Mouse (Mus musculus) brain, embryonic 14.5 days (tissue): ENCODE results near the gene Rdh9. TPM values are rescaled to one million over a fixed set of nuclear protein-coding genes. Genes with fewer than 3 reads are reported as not detected.

Experiments
- DNase-seq: peaks from one replicate; pipeline ENCODE4 v3.0.0-alpha.2; 2011; ENCODE audit warnings: low read depth
- CTCF ChIP-seq: fragments of 200-500 bp; IDR thresholded peaks from 2 replicates; pipeline ENCODE4 v1.5.1; 2012; ENCODE audit warnings: inconsistent platforms, mild to moderate bottlenecking, moderate library complexity, borderline replicate concordance; ENCODE audit not compliant: insufficient read depth, insufficient read length; ENCODE audit errors: extremely low read depth
- POLR2A ChIP-seq: fragments of 200-500 bp; IDR thresholded peaks from 2 replicates; pipeline ENCODE4 v1.6.1; 2012; ENCODE audit warnings: mild to moderate bottlenecking, inconsistent platforms, borderline replicate concordance; ENCODE audit not compliant: poor library complexity, insufficient read depth, insufficient read length, severe bottlenecking; ENCODE audit errors: extremely low read depth
- polyA plus RNA-seq: library from polyadenylated mRNA; depleted of rRNA; stranded (reverse); fragments of >200 nt; gene quantifications from 2 replicates; pipeline ENCODE4 v1.2.3, GENCODE M21; 2012; rRNA removed

The Rdh9 gene
- polyA plus RNA-seq, result 0.05 and 0.34 TPM in 2 replicates

GRCm38 (mm10) chr10:127776011-127776410, at the start of gene Rdh9:
Rdh9 (plus strand) TSS chr10:127776386.
- DNase-seq, result no peak
- no peak for TF ChIP-seq CTCF
- TF ChIP-seq POLR2A, result no peak

DNA sequence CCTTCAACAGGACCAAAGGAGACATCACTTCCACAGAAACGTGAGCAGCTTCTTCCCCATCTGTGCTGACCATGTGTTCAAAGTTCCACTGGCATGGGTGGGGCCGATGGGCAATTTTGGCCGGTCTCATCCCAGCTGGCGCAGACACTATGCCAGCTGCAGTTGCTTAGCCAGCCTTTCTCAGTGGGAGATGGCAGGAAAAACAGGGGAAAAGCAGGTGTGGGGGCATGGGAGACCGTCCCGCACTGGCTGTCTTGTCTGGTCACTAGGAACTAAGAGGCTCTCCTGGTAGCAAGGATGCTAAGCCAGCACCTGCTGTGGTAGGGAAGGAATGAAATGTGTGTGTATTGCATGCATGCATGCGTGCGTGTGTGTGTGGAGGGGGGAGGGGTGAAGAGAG, 47.7 kb upstream of the Rdh9 start:
- DNase-seq, result peak; percentile 26
- no peak for TF ChIP-seq CTCF

DNA sequence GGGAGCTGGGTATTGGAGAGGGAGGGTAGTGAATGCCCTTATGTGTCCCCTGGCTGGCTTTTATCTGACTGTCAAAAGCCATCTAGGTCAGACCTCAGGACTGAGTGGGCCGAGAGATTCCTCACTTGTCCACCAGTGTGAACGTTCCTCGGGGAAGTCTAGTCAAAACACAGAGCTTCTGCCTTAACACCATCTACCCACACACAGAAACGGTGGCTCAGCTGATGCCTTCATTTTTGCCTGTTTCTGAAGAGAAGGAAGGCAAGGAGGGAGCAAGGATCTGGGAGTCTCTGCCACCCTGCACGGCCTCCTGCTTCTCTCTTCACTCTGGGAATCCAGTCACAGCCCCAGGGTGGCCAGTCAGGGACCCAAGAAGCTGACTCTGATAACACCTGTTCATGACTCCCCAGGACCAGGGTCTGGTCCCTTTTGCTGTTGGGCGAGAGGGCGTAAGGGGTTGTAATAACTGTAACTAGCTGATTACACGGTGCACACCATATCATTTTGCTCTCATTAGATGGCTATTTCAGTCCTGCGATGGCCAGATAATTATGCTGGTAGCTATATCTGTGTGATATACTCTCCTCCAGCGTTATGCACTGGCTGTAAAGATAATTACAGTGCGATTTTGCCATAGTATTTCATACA, 45.8 kb upstream of the Rdh9 start:
- DNase-seq, result no peak
- TF ChIP-seq CTCF (no peak), POLR2A (no peak)

DNA sequence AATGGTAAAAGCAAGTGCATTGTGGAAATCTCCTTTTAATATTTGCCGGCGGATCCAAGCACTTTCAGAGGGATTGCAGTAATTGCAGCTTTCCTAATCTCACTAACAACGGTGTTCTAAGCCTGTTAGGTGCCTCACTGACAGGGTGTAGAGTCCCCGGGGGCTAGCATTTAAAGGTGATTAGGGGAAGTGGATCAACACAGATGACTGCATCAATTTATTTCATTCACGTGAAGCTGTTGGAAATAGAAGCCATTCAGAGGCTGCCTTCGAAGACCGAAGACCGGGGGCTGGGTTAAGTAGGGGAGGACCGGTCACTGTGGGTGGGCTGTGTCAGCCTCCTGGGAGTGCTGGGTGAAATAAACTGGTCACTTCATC, 45.3 kb upstream of the Rdh9 start:
- TF ChIP-seq CTCF, result no peak
- TF ChIP-seq POLR2A, result no peak
- peak; percentile 67 for DNase-seq

DNA sequence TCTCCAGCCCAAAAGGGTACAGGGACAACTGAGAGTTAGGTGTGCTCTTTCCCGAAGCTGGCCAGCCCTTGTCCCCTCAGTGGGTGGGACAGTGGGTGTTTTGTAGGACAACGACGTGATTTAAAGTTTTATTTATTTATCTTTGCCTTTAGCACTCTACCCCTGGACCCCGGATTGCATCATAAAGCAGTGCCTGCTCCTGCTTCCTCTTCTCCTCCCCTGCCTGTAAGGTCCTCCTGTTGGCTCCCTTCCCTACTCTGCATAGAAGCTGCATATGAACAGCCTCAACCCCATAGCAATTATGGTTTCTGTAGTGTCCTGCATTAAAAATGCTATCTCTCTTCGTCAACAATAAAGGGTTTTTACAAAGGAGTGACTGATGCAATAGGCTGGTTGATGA, 44.8 kb upstream of the Rdh9 start:
- TF ChIP-seq POLR2A, result no peak
- no peak for TF ChIP-seq CTCF
- DNase-seq, result no peak

DNA sequence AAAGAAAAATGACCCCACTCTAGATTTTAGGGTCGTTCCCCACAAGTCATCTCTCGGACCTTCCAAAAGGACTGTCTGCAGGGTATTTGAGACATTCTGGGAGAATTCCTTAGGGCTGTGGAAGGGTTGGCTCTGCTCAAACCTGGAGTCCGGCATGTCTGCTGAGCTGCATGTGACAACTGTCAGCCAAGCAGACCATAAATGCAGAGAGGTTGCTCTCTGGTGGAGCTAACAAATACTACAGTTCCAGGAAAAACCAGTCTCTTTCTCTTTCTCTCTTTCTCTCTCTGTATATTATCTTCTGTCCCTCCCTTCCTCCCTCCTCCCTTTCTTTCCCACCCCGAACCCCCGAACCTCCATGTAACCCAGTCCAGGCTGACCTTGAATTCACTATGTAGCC, 41.8 kb upstream of the Rdh9 start:
- peak; percentile 65 for DNase-seq
- no peak for TF ChIP-seq POLR2A
- peak; percentile 62 for TF ChIP-seq CTCF

DNA sequence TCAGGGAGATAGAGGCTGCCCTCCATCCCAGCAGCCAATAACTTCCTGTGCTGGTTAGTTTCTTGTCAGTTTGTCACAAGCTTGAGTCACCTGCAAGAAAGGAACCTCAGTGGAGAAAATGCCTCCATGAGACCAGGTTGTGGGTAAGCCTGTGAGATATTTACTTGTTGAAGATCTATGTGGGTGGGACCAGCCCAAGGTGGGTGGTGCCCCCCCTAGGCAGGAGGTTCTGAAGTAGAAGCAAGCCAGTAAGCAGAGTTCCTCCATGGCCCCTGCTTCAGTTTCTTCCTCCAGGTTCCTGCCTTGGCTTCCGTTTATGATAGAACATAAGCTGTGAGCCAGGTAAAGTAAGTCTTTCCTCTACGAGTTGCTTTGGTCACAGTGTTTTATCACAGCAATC, 39.9 kb upstream of the Rdh9 start:
- no peak for TF ChIP-seq CTCF
- TF ChIP-seq POLR2A, result no peak
- DNase-seq, result no peak

DNA sequence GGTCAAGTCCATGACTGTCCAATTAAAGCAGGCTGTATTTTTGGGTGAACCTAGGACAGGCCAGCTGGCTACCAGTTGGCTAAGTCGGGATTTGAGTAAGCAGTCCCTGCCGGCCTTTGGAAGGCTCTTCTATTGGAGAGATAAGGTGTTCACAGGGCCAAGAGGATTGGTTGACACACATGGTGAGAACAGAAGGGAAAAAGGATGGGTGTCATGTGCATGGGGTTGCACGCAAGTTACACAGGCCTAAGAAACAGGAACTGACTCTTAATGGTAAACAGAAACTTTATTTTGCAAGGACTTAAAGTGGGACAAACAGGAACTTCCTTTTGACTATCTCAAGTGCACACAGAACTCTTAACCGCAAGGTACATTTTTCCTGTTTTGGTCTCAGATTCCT, 39.3 kb upstream of the Rdh9 start:
- DNase-seq, result no peak
- TF ChIP-seq POLR2A, result no peak
- no peak for TF ChIP-seq CTCF

DNA sequence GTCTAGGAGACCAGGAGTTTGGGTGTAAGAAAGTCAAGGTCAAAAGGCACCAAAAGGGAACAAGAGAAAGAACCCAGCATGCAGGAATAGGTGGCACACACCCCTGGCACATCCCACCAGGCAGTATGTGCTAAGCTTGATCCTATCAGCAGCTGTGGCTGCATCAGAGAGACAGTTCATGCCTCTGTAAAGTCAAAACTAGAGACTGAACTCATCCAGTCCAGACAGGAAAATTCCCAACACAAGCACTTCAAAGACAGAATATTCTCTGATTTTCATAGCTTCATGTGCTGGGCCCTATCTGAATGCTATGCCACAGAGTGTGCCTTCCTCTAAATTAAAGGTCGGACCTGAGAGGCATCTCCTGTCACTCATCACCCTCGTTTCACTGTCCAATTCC, 38.6 kb upstream of the Rdh9 start:
- no peak for DNase-seq
- TF ChIP-seq POLR2A (no peak), CTCF (no peak)

DNA sequence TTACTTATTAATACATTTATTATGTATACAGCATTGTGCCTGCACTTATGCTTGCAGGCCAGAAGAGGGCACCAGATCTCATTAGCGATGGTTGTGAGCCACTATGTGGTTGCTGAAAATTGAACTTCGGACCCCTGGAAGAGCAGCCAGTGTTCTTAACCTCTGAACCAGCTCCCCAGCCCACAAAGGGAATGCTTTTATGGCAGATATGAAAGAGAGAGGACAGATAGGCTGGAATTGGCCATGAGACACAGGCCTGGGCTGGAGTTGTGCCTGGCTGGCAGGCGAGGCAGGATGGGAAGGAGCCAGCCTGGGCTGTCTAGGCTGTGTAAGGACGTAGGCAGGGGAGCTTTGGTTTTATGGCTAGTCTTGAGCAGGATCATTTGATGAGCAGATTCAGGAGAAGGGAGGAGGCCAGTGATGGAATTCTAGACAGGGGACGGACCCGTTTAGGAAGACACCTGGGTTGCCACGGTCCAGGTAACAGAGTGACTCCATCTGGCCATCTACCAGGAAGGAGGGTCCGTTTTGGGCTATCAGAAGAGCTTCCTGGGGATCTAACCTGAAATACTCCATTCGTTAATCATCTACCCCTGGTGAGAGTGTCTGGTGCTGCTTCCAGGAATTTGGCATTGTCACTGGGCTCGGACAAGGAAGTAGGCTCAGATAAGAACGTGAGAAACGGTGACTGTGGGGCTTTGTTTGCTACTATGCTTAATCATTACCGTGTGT, 37.9 kb upstream of the Rdh9 start:
- TF ChIP-seq POLR2A (no peak), CTCF (peak; percentile 51; the same call in 1 of the 2 replicates)
- peak; percentile 51 for DNase-seq

DNA sequence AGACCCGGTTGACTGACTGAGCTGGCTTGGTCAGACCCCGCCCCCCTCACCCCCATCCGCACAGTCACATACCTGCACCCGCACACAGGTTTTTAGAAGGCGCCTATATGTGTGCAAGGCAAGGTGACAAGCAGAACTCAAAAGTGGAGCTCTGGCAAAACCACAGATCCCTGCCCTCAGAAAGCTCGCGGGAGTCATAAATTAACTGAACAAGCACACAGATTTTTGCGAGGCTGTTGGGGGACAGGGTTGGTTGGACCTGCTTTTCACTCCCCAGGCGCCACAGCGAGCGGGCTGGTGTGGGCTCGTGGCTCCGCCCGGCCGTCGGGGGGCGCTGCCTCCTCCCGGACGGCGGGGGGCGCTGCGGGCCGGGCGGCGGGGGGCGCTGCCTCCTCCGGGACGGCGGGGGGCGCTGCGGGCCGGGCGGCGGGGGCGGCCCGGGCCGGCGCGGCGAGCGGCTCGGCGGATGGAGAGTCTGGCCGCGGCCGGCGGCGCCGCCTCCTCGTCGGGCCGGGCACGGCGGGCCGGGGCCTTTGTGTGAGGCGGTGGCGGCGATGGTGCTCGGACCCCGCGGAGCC, 37.0 kb upstream of the Rdh9 start, which contains the start of gene Zbtb39:
Gene Zbtb39 (plus strand): TSS at position 456 of the 578 bp plus-strand sequence.
- peak; percentile 82 for DNase-seq

GRCm38 (mm10) chr10:127739661-127740161, 36.5 kb upstream of the Rdh9 start:
- no peak for TF ChIP-seq POLR2A
- TF ChIP-seq CTCF, result no peak
- peak; percentile 39 for DNase-seq

More for the DNA sequence above, 37.0 kb upstream of the Rdh9 start, which contains the start of gene Zbtb39:
- TF ChIP-seq CTCF (peak; percentile 55), POLR2A (peak; percentile 87)

DNA sequence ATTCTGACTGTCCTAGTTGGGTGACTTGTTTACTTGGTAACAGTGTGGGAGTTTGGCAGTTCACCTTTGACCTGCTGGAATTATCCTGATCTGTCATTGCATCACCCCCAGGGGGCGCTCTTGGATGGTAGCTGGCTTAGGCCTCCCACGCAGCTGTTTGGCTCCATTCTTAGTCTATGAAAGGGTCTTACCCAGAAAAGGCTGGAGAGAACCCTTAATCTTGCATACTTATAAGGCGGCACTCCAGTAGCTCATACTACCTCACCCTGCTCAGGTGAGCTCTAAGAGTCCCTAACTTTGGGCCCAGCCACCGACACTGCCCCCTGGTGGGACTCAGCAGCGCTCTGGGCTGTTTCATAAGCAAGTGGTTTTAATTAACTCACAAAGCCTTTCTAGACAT, 31.5 kb upstream of the Rdh9 start:
- no peak for DNase-seq
- TF ChIP-seq POLR2A (no peak), CTCF (peak; percentile 44; the same call in 1 of the 2 replicates)
